Mouse (Mus musculus) MEL (cell line): Measurements from ENCODE around the gene Shld2.

Experiments
- CHD2 ChIP-seq: IDR thresholded peaks from 2 replicates; pipeline ENCODE4 v1.6.1; 2011; ENCODE audit warnings: low read length, improper control_type of control experiment
- CTCF ChIP-seq, 3 experiments: IDR thresholded peaks in 2 of 3; conservative IDR thresholded peaks in 1 of 3; 2 replicates each; pipeline ENCODE4 v1.5.1; 2011 to 2012; ENCODE audit warnings: low read length in 3 of 3, low read depth in 2 of 3, mild to moderate bottlenecking in 2 of 3, improper control_type of control experiment in 1 of 3, inconsistent platforms in 1 of 3, mixed read lengths in 1 of 3, moderate library complexity in 1 of 3; ENCODE audit not compliant: control insufficient read depth in 1 of 3, insufficient read depth in 1 of 3, poor library complexity in 1 of 3, severe bottlenecking in 1 of 3
- E2F4 ChIP-seq: IDR thresholded peaks from 2 replicates; pipeline ENCODE4 v1.6.1; 2011; ENCODE audit warnings: low read depth, low read length, improper control_type of control experiment, borderline replicate concordance
- EP300 ChIP-seq, 2 experiments: IDR thresholded peaks; 2 replicates each; pipeline ENCODE4 v1.6.1; 2011; ENCODE audit warnings: improper control_type of control experiment in 2 of 2, low read length in 2 of 2, low read depth in 1 of 2, mild to moderate bottlenecking in 1 of 2
- GATA1 ChIP-seq: IDR thresholded peaks from 2 replicates; pipeline ENCODE4 v1.6.1; 2011; ENCODE audit warnings: low read depth, low read length, improper control_type of control experiment
- JUND ChIP-seq: IDR thresholded peaks from 2 replicates; pipeline ENCODE4 v1.6.1; 2011; ENCODE audit warnings: low read depth, mild to moderate bottlenecking, improper control_type of control experiment, low read length
- MAFK ChIP-seq: IDR thresholded peaks from 2 replicates; pipeline ENCODE4 v1.6.1; 2011; ENCODE audit warnings: low read depth, mild to moderate bottlenecking, low read length, improper control_type of control experiment, borderline replicate concordance
- POLR2A ChIP-seq, 2 experiments: IDR thresholded peaks; 2 replicates each; pipeline ENCODE4 v1.6.1; 2011 to 2012; ENCODE audit warnings: low read length in 2 of 2, mild to moderate bottlenecking in 2 of 2, control low read depth in 1 of 2, improper control_type of control experiment in 1 of 2, low read depth in 1 of 2, moderate library complexity in 1 of 2; ENCODE audit not compliant: control insufficient read depth in 1 of 2, insufficient read depth in 1 of 2, poor library complexity in 1 of 2
- USF1 ChIP-seq: IDR thresholded peaks from 2 replicates; pipeline ENCODE4 v1.6.1; 2014; ENCODE audit warnings: low read depth, mild to moderate bottlenecking, inconsistent platforms, low read length, improper control_type of control experiment, moderate library complexity

- no peak for TF ChIP-seq JUND
- TF ChIP-seq CTCF (IDR thresholded peaks at IDR 0.05 in 2 of 3, conservative IDR thresholded peaks at IDR 0.05 in 1 of 3; ENCODE audit: control insufficient read depth in 1 of 3, insufficient read depth in 1 of 3, low read depth in 2 of 3, low read length in 3 of 3, poor library complexity in 1 of 3, severe bottlenecking in 1 of 3), result no peak
- no peak for TF ChIP-seq CHD2
- no peak for TF ChIP-seq GATA1
- no peak for TF ChIP-seq EP300 (IDR thresholded peaks at IDR 0.05; ENCODE audit: low read depth in 1 of 2, low read length in 2 of 2)
- no peak for TF ChIP-seq E2F4
- TF ChIP-seq POLR2A (IDR thresholded peaks at IDR 0.05; ENCODE audit: control insufficient read depth in 1 of 2, insufficient read depth in 1 of 2, low read depth in 1 of 2, low read length in 2 of 2, poor library complexity in 1 of 2), result no peak
- no peak for TF ChIP-seq USF1
- TF ChIP-seq MAFK, result no peak
Observed at GRCm38 (mm10) chr14:34311021-34311631, 833 bp upstream of the Shld2 start.
